Mouse (Mus musculus): Measurements from ENCODE around the gene Ddx60. TPM values are rescaled to one million over a fixed set of nuclear protein-coding genes. Genes with fewer than 3 reads are reported as not detected.

The Ddx60 gene
- polyA plus RNA-seq (2014; fragmentation: Nextera tagmentation; extraction: Ambion mirVana) = 0.63 and 0.84 TPM in 2 replicates

- no peak for TF ChIP-seq CTCF (IDR thresholded peaks at IDR 0.05; ENCODE audit: low read depth)
- H3K4me2 ChIP-seq = peak within 1 kb of the TSS; percentile 85
- ATAC-seq (ENCODE audit: insufficient read depth) (peak; percentile 84), DNase-seq (peak; percentile 89)
- peak within 1 kb of the TSS; percentile 60 for H3K4me3 ChIP-seq (ENCODE audit: low read depth, low read length)
- WGBS = 10% methylated on average over 22 of the region's 22 CpGs
- no peaks in the 10 kb centered on the region for H3K27me3 ChIP-seq (ENCODE audit: insufficient read depth, low read length)
- peak within 1 kb of the TSS; percentile 65 for H3K9ac ChIP-seq
- H3K36me3 ChIP-seq (ENCODE audit: insufficient read depth) = no peaks in the 10 kb centered on the region
- H3K9me3 ChIP-seq (ENCODE audit: low read depth, low read length) = no peaks in the 10 kb centered on the region
- H3K27ac ChIP-seq (ENCODE audit: low read depth) = peak within 1 kb of the TSS; percentile 24; the same call in 1 of the 2 replicates
- no peaks in the 10 kb centered on the region for H3K4me1 ChIP-seq (ENCODE audit: insufficient read depth)
Observed at GRCm38 (mm10) chr8:61927777-61928494, at the start of gene Ddx60. TSS of gene Ddx60 (plus strand) at chr8:61928087.

DNA sequence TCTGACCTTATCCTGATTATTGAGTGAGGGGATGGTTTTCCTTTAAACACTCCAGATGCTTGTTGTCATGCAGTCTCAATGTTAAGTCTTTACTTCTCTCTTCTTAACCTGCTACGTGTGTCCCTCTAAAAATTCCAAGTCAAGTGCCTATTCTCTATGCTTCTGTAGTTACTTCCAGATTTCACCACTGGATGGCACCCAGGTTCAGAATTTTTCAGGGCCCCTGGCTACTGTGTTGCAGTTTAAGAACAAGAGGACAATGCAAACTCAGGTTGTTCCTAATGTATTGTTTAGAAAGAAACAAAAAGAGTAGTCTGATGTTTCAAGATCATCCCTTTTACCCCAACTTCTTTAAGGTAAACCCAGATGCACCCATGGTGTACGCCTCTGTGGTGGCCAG lies 33.8 kb upstream of the Ddx60 start:
- Histone ChIP-seq H3K4me1 (ENCODE audit: insufficient read depth) (no peaks in the 10 kb centered on the region), H3K9me3 (ENCODE audit: low read depth, low read length) (no peaks in the 10 kb centered on the region), H3K4me2 (no peak overlapping the region), H3K27ac (ENCODE audit: low read depth) (no peak overlapping the region), H3K9ac (no peak overlapping the region), H3K36me3 (ENCODE audit: insufficient read depth) (no peaks in the 10 kb centered on the region), H3K27me3 (ENCODE audit: insufficient read depth, low read length) (no peaks in the 10 kb centered on the region), H3K4me3 (ENCODE audit: low read depth, low read length) (no peak overlapping the region)
- 60% methylated on average over 2 of the region's 2 CpGs for WGBS
- peak; percentile 72 for TF ChIP-seq CTCF (IDR thresholded peaks at IDR 0.05; ENCODE audit: low read depth)
- ATAC-seq (ENCODE audit: insufficient read depth) = peak; percentile 65; the same call in 1 of the 2 replicates
- peak; percentile 84 for DNase-seq

DNA sequence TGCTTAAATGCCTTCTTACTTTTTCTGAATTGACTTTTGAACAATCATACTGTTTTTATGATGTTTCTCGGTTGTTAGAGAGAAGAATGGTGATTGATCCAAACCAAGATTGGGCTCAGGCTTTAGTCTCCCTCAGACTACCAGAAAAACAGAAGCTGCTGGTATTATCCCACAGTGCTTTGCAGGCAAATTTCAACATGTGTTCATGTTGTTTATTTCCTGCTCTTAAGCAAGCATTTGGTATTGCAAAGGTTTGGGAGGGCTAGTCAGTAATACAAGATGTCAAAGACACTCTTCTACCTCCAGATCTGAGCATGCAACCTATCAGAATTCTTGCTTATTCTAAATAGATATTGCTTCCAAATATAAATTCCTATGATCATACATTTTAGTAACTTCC lies 31.1 kb upstream of the Ddx60 start:
- 81% methylated on average over 1 of the region's 1 CpGs for WGBS
- Histone ChIP-seq H3K4me2 (no peak overlapping the region), H3K4me3 (ENCODE audit: low read depth, low read length) (no peak overlapping the region), H3K9ac (no peak overlapping the region), H3K27me3 (ENCODE audit: insufficient read depth, low read length) (no peaks in the 10 kb centered on the region), H3K4me1 (ENCODE audit: insufficient read depth) (no peaks in the 10 kb centered on the region), H3K27ac (ENCODE audit: low read depth) (no peak overlapping the region), H3K36me3 (ENCODE audit: insufficient read depth) (no peaks in the 10 kb centered on the region), H3K9me3 (ENCODE audit: low read depth, low read length) (no peaks in the 10 kb centered on the region)
- no peak for TF ChIP-seq CTCF (IDR thresholded peaks at IDR 0.05; ENCODE audit: low read depth)
- ATAC-seq (ENCODE audit: insufficient read depth) = no peak
- no peak for DNase-seq

DNA sequence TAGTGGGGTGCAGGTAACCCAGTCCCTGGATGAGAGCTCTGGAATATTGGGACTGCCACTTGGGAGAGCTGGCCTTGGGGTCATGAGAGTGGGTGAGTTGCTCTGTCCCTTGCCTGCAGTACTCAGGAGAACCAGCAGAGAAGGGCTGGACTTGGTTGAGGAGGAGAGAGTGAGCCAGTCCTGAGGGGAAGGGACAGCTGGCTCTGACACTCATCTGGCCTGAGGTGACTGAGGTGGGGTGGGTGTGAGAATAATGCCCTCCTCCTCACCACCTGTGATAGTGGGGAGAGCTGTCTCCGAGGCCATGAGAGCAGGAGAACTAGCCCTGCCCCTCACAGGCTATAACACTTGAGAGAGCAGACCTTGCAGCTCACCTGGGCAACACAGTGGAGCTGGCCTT lies 30.5 kb upstream of the Ddx60 start:
- DNase-seq (no peak), ATAC-seq (ENCODE audit: insufficient read depth) (no peak)
- Histone ChIP-seq H3K27ac (ENCODE audit: low read depth) (no peak overlapping the region), H3K27me3 (ENCODE audit: insufficient read depth, low read length) (no peaks in the 10 kb centered on the region), H3K36me3 (ENCODE audit: insufficient read depth) (no peaks in the 10 kb centered on the region), H3K9me3 (ENCODE audit: low read depth, low read length) (no peaks in the 10 kb centered on the region), H3K9ac (no peak overlapping the region), H3K4me2 (no peak overlapping the region), H3K4me3 (ENCODE audit: low read depth, low read length) (no peak overlapping the region), H3K4me1 (ENCODE audit: insufficient read depth) (no peaks in the 10 kb centered on the region)
- 54% methylated on average over 1 of the region's 1 CpGs for WGBS
- no peak for TF ChIP-seq CTCF (IDR thresholded peaks at IDR 0.05; ENCODE audit: low read depth)

DNA sequence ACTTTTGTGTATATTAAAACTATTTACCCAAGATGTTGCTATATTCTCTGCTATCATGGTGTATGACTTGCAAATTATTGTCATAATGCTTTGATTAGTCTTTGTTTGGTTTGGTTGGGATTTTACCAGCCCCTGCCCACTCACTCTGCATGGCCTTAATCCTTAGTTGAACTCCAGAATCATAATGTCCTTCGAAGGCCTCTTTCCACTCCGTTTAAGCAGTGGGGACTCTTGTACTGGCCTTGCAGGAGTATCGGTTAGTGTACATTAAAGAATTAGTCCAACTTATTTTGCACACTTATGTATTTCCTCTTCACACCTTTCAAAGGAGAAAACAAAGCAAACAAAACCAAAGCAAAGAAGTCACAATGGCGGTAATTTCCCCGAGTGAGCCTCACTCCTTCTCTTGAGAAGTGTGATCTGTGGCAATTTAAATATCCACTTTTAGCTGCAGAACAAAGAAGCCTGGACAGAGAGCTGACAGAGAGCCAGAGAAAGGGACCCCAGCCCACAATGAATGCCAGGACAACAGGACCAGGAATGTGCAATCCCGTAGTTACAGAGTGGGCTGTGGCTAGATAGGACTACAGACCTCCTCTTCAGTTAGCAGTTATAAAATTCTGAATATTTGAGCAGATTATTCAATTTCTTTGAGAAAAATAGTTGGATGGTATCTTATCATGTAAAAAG lies 26.7 kb upstream of the Ddx60 start:
- H3K36me3 ChIP-seq (ENCODE audit: insufficient read depth) = no peaks in the 10 kb centered on the region
- no peaks in the 10 kb centered on the region for H3K4me1 ChIP-seq (ENCODE audit: insufficient read depth)
- ATAC-seq (ENCODE audit: insufficient read depth) = no peak
- no peak overlapping the region for H3K27ac ChIP-seq (ENCODE audit: low read depth)
- DNase-seq = no peak
- TF ChIP-seq CTCF (IDR thresholded peaks at IDR 0.05; ENCODE audit: low read depth) = no peak
- no peak overlapping the region for H3K4me2 ChIP-seq
- 63% methylated on average over 6 of the region's 6 CpGs for WGBS
- no peak overlapping the region for H3K9ac ChIP-seq
- no peaks in the 10 kb centered on the region for H3K27me3 ChIP-seq (ENCODE audit: insufficient read depth, low read length)
- no peaks in the 10 kb centered on the region for H3K9me3 ChIP-seq (ENCODE audit: low read depth, low read length)
- no peak overlapping the region for H3K4me3 ChIP-seq (ENCODE audit: low read depth, low read length)

- ATAC-seq (ENCODE audit: insufficient read depth) = no peak
- no peak within 1 kb of the TSS for H3K4me2 ChIP-seq
- WGBS = 78% methylated on average over 5 of the region's 5 CpGs
Observed at GRCm38 (mm10) chr8:61902521-61902920, 25.4 kb upstream of the Ddx60 start, which contains the start of gene Palld. TSS of gene Palld (minus strand) at chr8:61902690.

More at GRCm38 (mm10) chr8:61902521-61902920, 25.4 kb upstream of the Ddx60 start, which contains the start of gene Palld:
- H3K4me1 ChIP-seq (ENCODE audit: insufficient read depth) = no peaks in the 10 kb centered on the region
- no peaks in the 10 kb centered on the region for H3K9me3 ChIP-seq (ENCODE audit: low read depth, low read length)
- H3K27me3 ChIP-seq (ENCODE audit: insufficient read depth, low read length) = no peaks in the 10 kb centered on the region
- no peaks in the 10 kb centered on the region for H3K36me3 ChIP-seq (ENCODE audit: insufficient read depth)
- TF ChIP-seq CTCF (IDR thresholded peaks at IDR 0.05; ENCODE audit: low read depth) = no peak
- DNase-seq = no peak
- H3K9ac ChIP-seq = no peak within 1 kb of the TSS
- no peak within 1 kb of the TSS for H3K27ac ChIP-seq (ENCODE audit: low read depth)
- H3K4me3 ChIP-seq (ENCODE audit: low read depth, low read length) = no peak within 1 kb of the TSS

All from lung, embryonic 14.5 days (tissue).